Mouse (Mus musculus) lung, postnatal 0 days (tissue): ENCODE results near the gene Foxj2. TPM values are rescaled to one million over a fixed set of nuclear protein-coding genes. Genes with fewer than 3 reads are reported as not detected.

Experiments
- ATAC-seq: fragments of 200-750 bp; cut with Nextera tagmentation; 2 replicates; pipeline ENCODE4 v1.8.0; 2017; ENCODE audit warnings: moderate library complexity
- DNase-seq: peaks from one replicate; pipeline ENCODE4 v3.0.0-alpha.2; 2016; ENCODE audit warnings: low spot score
- H3K27ac ChIP-seq: fragments of 300-500 bp; sonication (generic); 2 replicates; pipeline ENCODE4 v1.5.1; 2014; ENCODE audit warnings: antibody characterized with exemption, mild to moderate bottlenecking, low read length, mixed read lengths
- H3K27me3 ChIP-seq: fragments of 300-500 bp; sonication (generic); replicated peaks from 2 replicates; pipeline ENCODE4 v1.6.1; 2014; ENCODE audit warnings: low read length, mixed read lengths; ENCODE audit not compliant: insufficient read depth
- H3K36me3 ChIP-seq: fragments of 300-500 bp; sonication (generic); 2 replicates; pipeline ENCODE4 v1.6.1; 2014; ENCODE audit warnings: low read length, mixed read lengths; ENCODE audit not compliant: insufficient read depth
- H3K4me1 ChIP-seq: fragments of 300-500 bp; sonication (generic); 2 replicates; pipeline ENCODE4 v1.6.1; 2014; ENCODE audit warnings: antibody characterized with exemption, low read depth, low read length, mixed read lengths; ENCODE audit not compliant: insufficient read depth
- H3K4me2 ChIP-seq: fragments of 300-500 bp; sonication (generic); replicated peaks from 2 replicates; pipeline ENCODE4 v1.6.1; 2014; ENCODE audit warnings: low read depth, mild to moderate bottlenecking, low read length, moderate library complexity, mixed read lengths
- H3K4me3 ChIP-seq: fragments of 300-500 bp; sonication (generic); 2 replicates; pipeline ENCODE4 v1.5.1; 2014; ENCODE audit warnings: low read depth, low read length
- H3K9ac ChIP-seq: fragments of 300-500 bp; sonication (generic); replicated peaks from 2 replicates; pipeline ENCODE4 v1.6.1; 2014; ENCODE audit warnings: low read depth, mild to moderate bottlenecking
- H3K9me3 ChIP-seq: fragments of 300-500 bp; sonication (generic); 2 replicates; pipeline ENCODE4 v1.6.1; 2016; ENCODE audit warnings: low read length, mixed read lengths
- CTCF ChIP-seq: IDR thresholded peaks from 2 replicates; pipeline ENCODE4 v1.5.1; 2016; ENCODE audit warnings: antibody characterized with exemption, mild to moderate bottlenecking
- EP300 ChIP-seq: IDR thresholded peaks from 2 replicates; pipeline ENCODE4 v1.6.1; 2016; ENCODE audit warnings: antibody characterized with exemption, mild to moderate bottlenecking, control low read depth
- WGBS: fragments of 180-500 bp; shearing (Covaris S2); extraction: QIAGEN DNeasy Blood & Tissue Kit; methylation state at CpG from one replicate; pipeline ENCODE4 v1.1.7; 2014; 5-methylcytosine and 5-hydroxymethylcytosine counted together
- polyA plus RNA-seq: library from polyadenylated mRNA; unstranded; fragments of >200 nt; fragmentation: Nextera tagmentation; extraction: Ambion mirVana; gene quantifications from 2 replicates; pipeline ENCODE4 v1.2.1, GENCODE M21; 2015

Foxj2 gene
- polyA plus RNA-seq, 1 experiment from 2014 or later: 5.5 TPM

- Histone ChIP-seq H3K4me1 (peaks cover 4% of the 10 kb centered on the region; the same call in 1 of the 2 replicates), H3K27ac (no peak within 1 kb of the TSS; the same call in 1 of the 2 replicates), H3K9ac (peak within 1 kb of the TSS; percentile 34; the same call in 1 of the 2 replicates), H3K4me2 (peak within 1 kb of the TSS; percentile 96), H3K27me3 (no peaks in the 10 kb centered on the region), H3K4me3 (peak within 1 kb of the TSS; percentile 48), H3K9me3 (no peaks in the 10 kb centered on the region), H3K36me3 (no peaks in the 10 kb centered on the region)
- under 1% methylated on average over 42 of the region's 46 CpGs for WGBS
- DNase-seq (peak; percentile 55), ATAC-seq (peak; percentile 65)
- TF ChIP-seq EP300 (no peak), CTCF (no peak)
Measured at GRCm38 (mm10) chr6:122801301-122801800, 18.4 kb upstream of the Foxj2 start, which contains the start of gene Slc2a3. Slc2a3 (minus strand) TSS chr6:122801640.

- Histone ChIP-seq H3K9ac (peak overlapping the region; percentile 34; the same call in 1 of the 2 replicates), H3K4me1 (peaks cover 4% of the 10 kb centered on the region; the same call in 1 of the 2 replicates), H3K9me3 (no peaks in the 10 kb centered on the region), H3K4me3 (peak overlapping the region; percentile 48), H3K27ac (no peak overlapping the region), H3K36me3 (no peaks in the 10 kb centered on the region), H3K27me3 (no peaks in the 10 kb centered on the region), H3K4me2 (peak overlapping the region; percentile 96)
- peak; percentile 44 for DNase-seq
- WGBS: 3% methylated on average over 34 of the region's 34 CpGs
- ATAC-seq: peak; percentile 42
- no peak for TF ChIP-seq CTCF
- no peak for TF ChIP-seq EP300
Measured at GRCm38 (mm10) chr6:122801801-122802514, 17.8 kb upstream of the Foxj2 start.

- H3K4me3 ChIP-seq: no peak overlapping the region
- no peaks in the 10 kb centered on the region for H3K9me3 ChIP-seq
- no peak overlapping the region for H3K4me2 ChIP-seq
- H3K4me1 ChIP-seq: peaks cover 4% of the 10 kb centered on the region; the same call in 1 of the 2 replicates
- TF ChIP-seq CTCF (peak; percentile 93), EP300 (no peak)
- H3K36me3 ChIP-seq: no peaks in the 10 kb centered on the region
- no peaks in the 10 kb centered on the region for H3K27me3 ChIP-seq
- H3K27ac ChIP-seq: no peak overlapping the region
- no peak overlapping the region for H3K9ac ChIP-seq
- 16% methylated on average over 5 of the region's 5 CpGs for WGBS
- peak; percentile 83 for DNase-seq
- ATAC-seq: peak; percentile 65
Measured at GRCm38 (mm10) chr6:122804418-122804817, 15.3 kb upstream of the Foxj2 start.

DNA sequence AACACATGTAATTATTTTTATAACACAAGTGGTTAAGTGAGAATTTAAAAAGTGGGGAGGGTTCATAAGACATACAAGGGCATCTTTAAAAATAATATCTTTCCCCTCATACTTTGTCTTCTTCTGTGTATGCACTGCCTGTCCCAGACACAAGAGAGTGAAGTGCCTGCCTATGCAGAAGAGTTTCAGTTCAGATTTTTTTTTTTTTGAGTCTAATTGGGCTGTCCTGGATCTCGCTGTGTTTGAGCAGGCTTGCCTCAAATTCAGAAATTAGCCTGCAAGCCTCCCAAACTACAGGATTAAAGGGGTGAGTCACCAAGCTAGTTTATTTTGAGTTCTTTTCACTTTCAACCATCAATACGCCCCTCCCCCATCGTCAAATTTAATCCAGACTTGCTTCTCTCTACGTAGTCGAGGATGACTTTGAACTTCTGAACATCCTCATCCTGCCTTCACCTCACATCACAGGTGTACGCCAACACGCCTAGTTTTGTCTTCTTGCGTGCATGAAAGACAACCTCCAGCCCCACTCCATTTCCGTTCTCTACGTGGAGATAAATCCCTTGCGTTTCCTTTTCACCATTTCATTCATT, 9.6 kb upstream of the Foxj2 start:
- H3K4me1 ChIP-seq: 0 out of 2 replicates have a peak, but pooled peaks cover 3% of the 10 kb centered on the region
- no peak for DNase-seq
- H3K36me3 ChIP-seq: no peaks in the 10 kb centered on the region
- H3K9ac ChIP-seq: peak overlapping the region; percentile 32
- TF ChIP-seq EP300: no peak
- ATAC-seq: no peak
- peak overlapping the region; percentile 99 for H3K27ac ChIP-seq
- H3K4me2 ChIP-seq: peak overlapping the region; percentile 54
- peak overlapping the region; percentile 66 for H3K4me3 ChIP-seq
- no peaks in the 10 kb centered on the region for H3K9me3 ChIP-seq
- under 1% methylated on average over 11 of the region's 11 CpGs for WGBS
- H3K27me3 ChIP-seq: no peaks in the 10 kb centered on the region

DNA sequence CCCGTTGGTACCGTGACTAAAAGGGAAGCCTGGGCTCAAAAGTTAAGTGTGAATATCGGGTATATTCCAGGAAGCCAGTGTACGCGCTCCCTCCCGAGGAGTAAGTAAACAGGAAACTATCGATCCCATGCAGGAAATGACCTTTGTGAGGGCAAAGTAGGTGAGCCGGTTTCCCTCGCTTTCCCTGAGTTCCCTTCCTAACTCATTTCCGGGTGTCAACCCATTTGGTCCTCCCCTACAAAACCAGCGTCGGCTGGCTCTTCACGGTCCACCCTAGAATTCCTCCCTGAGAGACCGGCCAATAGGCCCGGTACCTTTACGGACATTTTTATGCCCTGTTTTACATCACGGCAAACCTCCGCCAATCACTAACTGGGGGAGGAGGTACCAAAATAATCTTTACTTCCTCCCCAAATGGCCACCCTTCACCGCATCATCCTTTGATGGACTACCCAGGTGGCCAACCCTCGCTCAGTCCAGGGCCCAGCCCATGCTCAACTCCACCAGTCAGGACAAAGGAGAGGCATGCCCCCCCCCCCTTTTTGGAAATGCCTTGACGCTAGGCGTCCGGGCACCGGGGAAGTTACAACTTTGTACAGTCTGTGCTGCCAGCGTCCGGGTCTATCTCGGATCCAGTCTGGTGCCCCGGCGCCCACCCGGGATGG, 9.0 kb upstream of the Foxj2 start:
- Histone ChIP-seq H3K9me3 (no peaks in the 10 kb centered on the region), H3K4me3 (peak overlapping the region; percentile 66), H3K27ac (peak overlapping the region; percentile 99), H3K36me3 (no peaks in the 10 kb centered on the region), H3K9ac (peak overlapping the region; percentile 69), H3K27me3 (no peaks in the 10 kb centered on the region), H3K4me2 (peak overlapping the region; percentile 54), H3K4me1 (0 out of 2 replicates have a peak, but pooled peaks cover 3% of the 10 kb centered on the region)
- ATAC-seq (peak; percentile 98), DNase-seq (peak; percentile 99)
- WGBS: 1% methylated on average over 30 of the region's 30 CpGs
- TF ChIP-seq EP300 (peak; percentile 93), CTCF (no peak)

- Histone ChIP-seq H3K36me3 (no peaks in the 10 kb centered on the region), H3K27ac (peak overlapping the region; percentile 99), H3K9me3 (no peaks in the 10 kb centered on the region), H3K9ac (peak overlapping the region; percentile 69), H3K4me1 (0 out of 2 replicates have a peak, but pooled peaks cover 3% of the 10 kb centered on the region), H3K27me3 (no peaks in the 10 kb centered on the region), H3K4me2 (peak overlapping the region; percentile 54), H3K4me3 (peak overlapping the region; percentile 66)
- DNase-seq: peak; percentile 98
- TF ChIP-seq EP300: no peak
- TF ChIP-seq CTCF: peak; percentile 31
- WGBS: under 1% methylated on average over 36 of the region's 38 CpGs
- ATAC-seq: peak; percentile 95
Measured at GRCm38 (mm10) chr6:122811280-122811652, 8.4 kb upstream of the Foxj2 start.
